Mouse (Mus musculus) olfactory bulb, adult 2 months (tissue): Measurements from ENCODE around the gene 2010109A12Rik.

Experiments
- CTCF ChIP-seq: fragments of 200-500 bp; IDR thresholded peaks from 2 replicates; pipeline ENCODE4 v1.5.1; 2012; ENCODE audit warnings: low read depth, mild to moderate bottlenecking, low read length, moderate library complexity; ENCODE audit not compliant: insufficient read depth
- POLR2A ChIP-seq: fragments of 200-500 bp; IDR thresholded peaks from 2 replicates; pipeline ENCODE4 v1.6.1; 2012; ENCODE audit warnings: mild to moderate bottlenecking, low read depth, low read length, moderate library complexity; ENCODE audit not compliant: insufficient read depth

- TF ChIP-seq POLR2A: no peak
- no peak for TF ChIP-seq CTCF
Measured at GRCm38 (mm10) chr5:93205371-93206108, 778 bp upstream of the 2010109A12Rik start.
